Mouse (Mus musculus): Measurements from ENCODE around the gene Sh3rf1. TPM values are rescaled to one million over a fixed set of nuclear protein-coding genes. Genes with fewer than 3 reads are reported as not detected.

Gene Sh3rf1
- polyA plus RNA-seq, 1 experiment from 2014 or later, result 25.3 TPM

DNA sequence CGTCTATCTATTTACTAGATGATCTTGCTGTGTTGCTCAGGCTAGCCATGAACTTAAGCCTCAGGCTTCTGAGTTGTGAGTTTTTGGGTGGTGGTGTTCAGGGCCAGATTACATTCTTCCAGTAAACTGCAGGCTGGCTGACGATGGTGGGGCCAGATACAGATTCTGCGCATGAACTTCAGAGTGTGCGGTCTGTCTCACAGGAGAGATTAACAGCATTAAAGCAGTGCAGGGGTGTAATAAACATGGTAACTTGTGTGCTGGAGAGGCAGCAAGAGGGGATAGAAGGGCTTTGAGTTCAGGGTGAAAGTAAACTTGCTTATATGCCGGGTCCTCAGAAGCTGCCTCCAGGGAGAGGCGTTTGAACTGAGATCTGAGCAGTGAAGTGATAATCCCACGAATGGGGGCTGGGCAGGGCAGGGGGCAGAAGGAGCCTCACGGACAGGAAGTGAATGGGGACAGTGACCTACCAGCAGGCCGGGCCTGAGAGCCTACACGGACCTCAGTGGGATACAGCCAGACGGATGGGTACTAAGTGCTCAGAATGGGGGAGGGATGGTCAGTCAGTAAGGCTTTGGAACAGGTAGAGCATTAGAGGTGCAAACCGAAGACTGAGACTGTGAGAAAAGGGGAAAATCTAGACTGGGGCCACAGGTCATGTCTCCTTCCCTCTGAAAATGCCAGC lies 6.0 kb downstream of the Sh3rf1 start:
- Histone ChIP-seq H3K9ac (ENCODE audit: low read depth, low read length) (no peak overlapping the region), H3K27ac (ENCODE audit: low read depth, low read length) (no peak overlapping the region), H3K36me3 (ENCODE audit: control insufficient read depth, insufficient read depth, low read length) (0 out of 2 replicates have a peak, but pooled peaks cover 2% of the 10 kb centered on the region), H3K4me3 (ENCODE audit: low read depth, low read length) (no peak overlapping the region), H3K27me3 (ENCODE audit: control insufficient read depth, insufficient read depth, low read length) (no peaks in the 10 kb centered on the region), H3K4me1 (replicated peaks; ENCODE audit: control insufficient read depth, insufficient read depth, low read length) (no peaks in the 10 kb centered on the region), H3K9me3 (ENCODE audit: control insufficient read depth, low read length) (no peaks in the 10 kb centered on the region), H3K4me2 (replicated peaks; ENCODE audit: low read depth, low read length) (no peak overlapping the region)
- WGBS, result 71% methylated on average over 12 of the region's 12 CpGs
- no peak for ATAC-seq (ENCODE audit: low FRiP score)
- no peak for DNase-seq (ENCODE audit: low spot score)

- Histone ChIP-seq H3K9ac (ENCODE audit: low read depth, low read length) (no peak overlapping the region), H3K4me3 (ENCODE audit: low read depth, low read length) (no peak overlapping the region), H3K4me2 (replicated peaks; ENCODE audit: low read depth, low read length) (no peak overlapping the region), H3K27ac (ENCODE audit: low read depth, low read length) (no peak overlapping the region), H3K36me3 (ENCODE audit: control insufficient read depth, insufficient read depth, low read length) (0 out of 2 replicates have a peak, but pooled peaks cover 2% of the 10 kb centered on the region), H3K4me1 (replicated peaks; ENCODE audit: control insufficient read depth, insufficient read depth, low read length) (0 out of 2 replicates have a peak, but pooled peaks cover 2% of the 10 kb centered on the region), H3K27me3 (ENCODE audit: control insufficient read depth, insufficient read depth, low read length) (no peaks in the 10 kb centered on the region), H3K9me3 (ENCODE audit: control insufficient read depth, low read length) (no peaks in the 10 kb centered on the region)
- no peak for DNase-seq (ENCODE audit: low spot score)
- WGBS, result 94% methylated on average over 11 of the region's 11 CpGs
- ATAC-seq (ENCODE audit: low FRiP score), result no peak
These were observed 7.4 kb downstream of the Sh3rf1 start for GRCm38 (mm10) chr8:61230881-61231755.

- H3K4me3 ChIP-seq (ENCODE audit: low read depth, low read length), result no peak overlapping the region
- 0 out of 2 replicates have a peak, but pooled peaks cover 2% of the 10 kb centered on the region for H3K36me3 ChIP-seq (ENCODE audit: control insufficient read depth, insufficient read depth, low read length)
- H3K9me3 ChIP-seq (ENCODE audit: control insufficient read depth, low read length), result no peaks in the 10 kb centered on the region
- ATAC-seq (ENCODE audit: low FRiP score) (no peak), DNase-seq (ENCODE audit: low spot score) (no peak)
- no peak overlapping the region for H3K9ac ChIP-seq (ENCODE audit: low read depth, low read length)
- no peak overlapping the region for H3K27ac ChIP-seq (ENCODE audit: low read depth, low read length)
- no peaks in the 10 kb centered on the region for H3K27me3 ChIP-seq (ENCODE audit: control insufficient read depth, insufficient read depth, low read length)
- 95% methylated on average over 5 of the region's 5 CpGs for WGBS
- H3K4me1 ChIP-seq (replicated peaks; ENCODE audit: control insufficient read depth, insufficient read depth, low read length), result 0 out of 2 replicates have a peak, but pooled peaks cover 2% of the 10 kb centered on the region
- no peak overlapping the region for H3K4me2 ChIP-seq (replicated peaks; ENCODE audit: low read depth, low read length)
These were observed 11.8 kb downstream of the Sh3rf1 start for GRCm38 (mm10) chr8:61235499-61235898.

GRCm38 (mm10) chr8:61236506-61237268 lies 13.0 kb downstream of the Sh3rf1 start:
- H3K27me3 ChIP-seq (ENCODE audit: control insufficient read depth, insufficient read depth, low read length), result no peaks in the 10 kb centered on the region

GRCm38 (mm10) chr8:61239576-61239975 lies 15.9 kb downstream of the Sh3rf1 start:
- Histone ChIP-seq H3K4me1 (replicated peaks; ENCODE audit: control insufficient read depth, insufficient read depth, low read length) (0 out of 2 replicates have a peak, but pooled peaks cover 2% of the 10 kb centered on the region), H3K36me3 (ENCODE audit: control insufficient read depth, insufficient read depth, low read length) (no peaks in the 10 kb centered on the region), H3K4me3 (ENCODE audit: low read depth, low read length) (no peak overlapping the region)

More at GRCm38 (mm10) chr8:61236506-61237268, 13.0 kb downstream of the Sh3rf1 start:
- no peak overlapping the region for H3K4me2 ChIP-seq (replicated peaks; ENCODE audit: low read depth, low read length)
- no peaks in the 10 kb centered on the region for H3K9me3 ChIP-seq (ENCODE audit: control insufficient read depth, low read length)
- 0 out of 2 replicates have a peak, but pooled peaks cover 2% of the 10 kb centered on the region for H3K4me1 ChIP-seq (replicated peaks; ENCODE audit: control insufficient read depth, insufficient read depth, low read length)
- H3K9ac ChIP-seq (ENCODE audit: low read depth, low read length), result no peak overlapping the region
- H3K27ac ChIP-seq (ENCODE audit: low read depth, low read length), result no peak overlapping the region
- H3K4me3 ChIP-seq (ENCODE audit: low read depth, low read length), result no peak overlapping the region
- DNase-seq (ENCODE audit: low spot score) (no peak), ATAC-seq (ENCODE audit: low FRiP score) (0 out of 2 replicates have a peak, but pooled peaks have one; percentile 18)
- H3K36me3 ChIP-seq (ENCODE audit: control insufficient read depth, insufficient read depth, low read length), result 0 out of 2 replicates have a peak, but pooled peaks cover 2% of the 10 kb centered on the region
- WGBS, result 70% methylated on average over 9 of the region's 9 CpGs

DNA sequence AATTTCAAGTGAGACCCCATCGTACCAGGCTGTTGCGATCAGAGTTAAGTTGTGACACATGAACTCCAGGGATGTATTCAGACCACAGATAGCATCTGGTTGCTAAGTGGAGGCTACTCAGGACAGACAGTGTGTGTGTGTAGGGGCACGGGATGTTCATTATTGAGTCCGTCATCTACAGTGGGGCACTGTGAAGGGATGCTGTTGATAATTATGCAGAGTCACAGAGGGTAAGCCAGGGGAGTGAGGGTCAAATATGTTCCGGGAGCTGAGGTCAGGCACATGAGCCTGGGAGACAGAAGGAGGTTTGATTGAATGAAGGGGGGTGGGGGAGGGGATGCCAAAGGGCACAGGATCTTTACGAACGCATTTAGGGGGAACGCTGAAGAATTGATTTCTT lies 17.6 kb downstream of the Sh3rf1 start:
- H3K4me1 ChIP-seq (replicated peaks; ENCODE audit: control insufficient read depth, insufficient read depth, low read length), result no peaks in the 10 kb centered on the region
- no peak overlapping the region for H3K4me3 ChIP-seq (ENCODE audit: low read depth, low read length)
- no peaks in the 10 kb centered on the region for H3K36me3 ChIP-seq (ENCODE audit: control insufficient read depth, insufficient read depth, low read length)
- no peak overlapping the region for H3K27ac ChIP-seq (ENCODE audit: low read depth, low read length)
- DNase-seq (ENCODE audit: low spot score) (peak; percentile 18), ATAC-seq (ENCODE audit: low FRiP score) (peak; percentile 73)
- H3K9ac ChIP-seq (ENCODE audit: low read depth, low read length), result no peak overlapping the region
- no peaks in the 10 kb centered on the region for H3K27me3 ChIP-seq (ENCODE audit: control insufficient read depth, insufficient read depth, low read length)
- H3K4me2 ChIP-seq (replicated peaks; ENCODE audit: low read depth, low read length), result no peak overlapping the region
- no peaks in the 10 kb centered on the region for H3K9me3 ChIP-seq (ENCODE audit: control insufficient read depth, low read length)
- WGBS, result 43% methylated on average over 8 of the region's 8 CpGs

More at GRCm38 (mm10) chr8:61239576-61239975, 15.9 kb downstream of the Sh3rf1 start:
- H3K4me2 ChIP-seq (replicated peaks; ENCODE audit: low read depth, low read length), result no peak overlapping the region
- 33% methylated on average over 1 of the region's 3 CpGs for WGBS
- DNase-seq (ENCODE audit: low spot score) (no peak), ATAC-seq (ENCODE audit: low FRiP score) (no peak)
- H3K27ac ChIP-seq (ENCODE audit: low read depth, low read length), result no peak overlapping the region
- no peaks in the 10 kb centered on the region for H3K27me3 ChIP-seq (ENCODE audit: control insufficient read depth, insufficient read depth, low read length)
- no peaks in the 10 kb centered on the region for H3K9me3 ChIP-seq (ENCODE audit: control insufficient read depth, low read length)
- no peak overlapping the region for H3K9ac ChIP-seq (ENCODE audit: low read depth, low read length)

- H3K9ac ChIP-seq (ENCODE audit: low read depth, low read length), result no peak overlapping the region
- WGBS, result 96% methylated on average over 19 of the region's 19 CpGs
- no peaks in the 10 kb centered on the region for H3K27me3 ChIP-seq (ENCODE audit: control insufficient read depth, insufficient read depth, low read length)
- ATAC-seq (ENCODE audit: low FRiP score) (no peak), DNase-seq (ENCODE audit: low spot score) (no peak)
- no peak overlapping the region for H3K4me3 ChIP-seq (ENCODE audit: low read depth, low read length)
- no peak overlapping the region for H3K27ac ChIP-seq (ENCODE audit: low read depth, low read length)
- no peak overlapping the region for H3K4me2 ChIP-seq (replicated peaks; ENCODE audit: low read depth, low read length)
- no peaks in the 10 kb centered on the region for H3K9me3 ChIP-seq (ENCODE audit: control insufficient read depth, low read length)
- no peaks in the 10 kb centered on the region for H3K36me3 ChIP-seq (ENCODE audit: control insufficient read depth, insufficient read depth, low read length)
- peaks cover 6% of the 10 kb centered on the region; the same call in 1 of the 2 replicates for H3K4me1 ChIP-seq (replicated peaks; ENCODE audit: control insufficient read depth, insufficient read depth, low read length)
These were observed 19.2 kb downstream of the Sh3rf1 start for GRCm38 (mm10) chr8:61242896-61243295.

- ATAC-seq (ENCODE audit: low FRiP score) (no peak), DNase-seq (ENCODE audit: low spot score) (no peak)
- WGBS, result 95% methylated on average over 5 of the region's 5 CpGs
- no peaks in the 10 kb centered on the region for H3K9me3 ChIP-seq (ENCODE audit: control insufficient read depth, low read length)
- no peak overlapping the region for H3K9ac ChIP-seq (ENCODE audit: low read depth, low read length)
- peaks cover 7% of the 10 kb centered on the region; the same call in 1 of the 2 replicates for H3K4me1 ChIP-seq (replicated peaks; ENCODE audit: control insufficient read depth, insufficient read depth, low read length)
- no peaks in the 10 kb centered on the region for H3K36me3 ChIP-seq (ENCODE audit: control insufficient read depth, insufficient read depth, low read length)
- no peak overlapping the region for H3K4me2 ChIP-seq (replicated peaks; ENCODE audit: low read depth, low read length)
- H3K27ac ChIP-seq (ENCODE audit: low read depth, low read length), result no peak overlapping the region
- no peak overlapping the region for H3K4me3 ChIP-seq (ENCODE audit: low read depth, low read length)
- no peaks in the 10 kb centered on the region for H3K27me3 ChIP-seq (ENCODE audit: control insufficient read depth, insufficient read depth, low read length)
These were observed 19.8 kb downstream of the Sh3rf1 start for GRCm38 (mm10) chr8:61243491-61243890.

All from hindbrain, embryonic 11.5 days (tissue).